Mouse (Mus musculus) adipocyte (in vitro differentiated cells): Measurements from ENCODE around the gene 0610009B22Rik.
"Not testable (repeated sequence)": the region's sequence is repeated elsewhere in the genome, so short reads cannot be mapped to it uniquely, and the experiment has no call there.

Experiments used
- DNase-seq: peaks from one replicate; pipeline ENCODE4 v3.0.0-alpha.2; 2016; ENCODE audit warnings: low spot score

Gene 0610009B22Rik

GRCm38 (mm10) chr11:51688330-51689328 lies at the start of gene 0610009B22Rik:
Gene 0610009B22Rik, minus strand, starts transcription at chr11:51688874.
- peak; percentile 100 for DNase-seq

DNA sequence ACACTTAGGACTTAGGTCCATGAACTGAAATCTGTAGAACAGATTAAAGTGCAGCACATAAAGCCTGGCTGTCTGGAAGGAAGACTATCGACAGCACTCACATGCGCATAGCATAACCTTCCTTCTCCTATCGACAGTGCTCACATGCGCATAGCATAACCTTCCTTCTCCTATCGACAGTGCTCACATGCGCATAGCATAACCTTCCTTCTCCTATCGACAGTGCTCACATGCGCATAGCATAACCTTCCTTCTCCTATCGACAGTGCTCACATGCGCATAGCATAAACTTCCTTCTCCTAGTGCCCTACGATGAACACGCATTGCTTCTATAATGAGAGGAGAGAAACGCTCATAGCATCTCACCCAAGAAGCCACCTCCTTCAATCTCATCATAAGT lies 45.5 kb upstream of the 0610009B22Rik start:
- DNase-seq = not testable (repeated sequence)

- no peak for DNase-seq
Measured at GRCm38 (mm10) chr11:51732883-51733282, 44.2 kb upstream of the 0610009B22Rik start.

DNA sequence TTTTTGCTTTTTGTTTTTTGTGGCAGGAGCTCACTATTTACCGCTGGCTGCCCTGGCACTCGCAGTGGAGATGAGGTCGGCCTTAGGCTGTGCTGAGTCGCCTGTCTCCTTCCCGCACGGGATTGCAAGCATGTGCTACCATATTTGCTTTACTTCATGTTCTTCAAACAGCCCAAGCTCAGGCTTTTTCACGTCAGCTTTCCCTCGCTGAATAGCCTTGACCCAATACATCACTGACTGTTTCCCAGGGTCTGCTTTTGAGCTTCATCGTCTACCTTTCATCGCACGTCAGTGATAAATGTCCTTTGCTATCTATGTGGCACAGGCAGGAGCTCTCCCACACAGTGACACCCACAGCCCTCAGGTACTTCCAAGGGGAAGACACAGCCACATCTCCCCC lies 32.4 kb upstream of the 0610009B22Rik start:
- DNase-seq = no peak

GRCm38 (mm10) chr11:51707080-51707479 lies 18.4 kb upstream of the 0610009B22Rik start:
- DNase-seq = no peak

DNA sequence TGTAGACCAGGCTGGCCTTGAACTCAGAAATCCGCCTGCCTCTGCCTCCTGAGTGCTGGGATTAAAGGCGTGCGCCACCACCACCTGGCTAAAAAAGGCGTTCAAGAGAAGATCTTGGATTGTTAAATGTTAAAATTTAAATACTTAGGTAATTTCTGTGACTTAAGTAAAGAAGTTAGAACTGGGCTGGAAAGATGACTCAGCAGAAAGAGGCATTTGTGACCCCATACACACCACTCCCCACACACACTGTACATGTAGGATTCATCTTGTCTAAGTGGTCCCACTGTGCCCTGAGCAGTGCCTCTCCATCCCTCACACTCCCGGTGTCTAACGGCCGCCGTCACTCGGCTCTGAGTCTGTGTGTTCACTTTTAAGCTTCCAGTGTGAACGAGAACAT lies 17.8 kb upstream of the 0610009B22Rik start:
- DNase-seq = no peak

DNA sequence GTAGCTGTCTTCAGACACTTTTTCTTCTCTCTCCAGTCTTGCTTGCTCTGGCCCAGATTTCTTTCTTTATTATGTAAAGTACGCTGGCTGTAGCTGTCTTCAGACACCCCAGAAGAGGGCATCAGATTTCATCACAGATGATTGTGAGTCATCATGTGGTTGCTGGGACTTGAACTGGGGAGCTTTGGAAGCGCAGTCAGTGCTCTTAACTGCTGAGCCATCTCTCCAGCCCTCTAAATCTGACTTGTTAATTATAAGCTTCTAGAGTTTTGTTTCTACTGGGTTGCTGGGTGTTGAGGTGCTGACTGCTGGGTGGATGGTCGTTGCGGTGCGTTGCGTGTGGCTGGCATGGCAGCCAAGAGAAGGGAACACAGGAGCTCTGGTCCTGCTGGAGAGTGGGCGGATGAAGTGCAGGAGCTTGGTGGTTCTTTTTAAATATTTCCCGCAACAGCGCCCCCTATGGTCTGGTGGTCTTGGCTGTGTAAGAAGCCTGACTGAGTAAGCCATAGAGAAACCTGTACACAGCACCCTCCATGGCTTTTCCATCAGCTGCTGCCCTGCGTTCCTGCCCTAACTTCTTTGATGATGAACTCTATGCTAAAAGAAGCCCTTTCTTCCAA lies 14.8 kb upstream of the 0610009B22Rik start:
- DNase-seq = no peak

DNA sequence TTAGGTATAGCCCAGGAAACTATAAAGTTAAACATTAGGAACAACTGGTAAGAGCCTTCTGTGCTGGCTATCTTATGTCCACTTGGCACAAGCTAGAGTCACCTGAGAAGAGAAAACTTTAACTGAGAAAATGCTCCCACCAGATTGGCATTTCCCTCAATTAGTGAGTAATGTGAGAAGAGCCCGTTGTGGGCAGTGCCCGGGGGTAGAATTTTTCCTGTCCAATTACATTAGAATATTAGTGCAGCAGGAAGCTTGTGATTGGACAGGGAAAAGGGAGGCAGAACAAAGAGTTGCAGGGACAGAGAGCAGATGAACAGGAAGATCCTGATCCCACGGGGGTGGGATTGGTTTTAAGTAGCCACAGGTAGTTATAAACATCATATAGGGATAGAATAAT lies 14.2 kb upstream of the 0610009B22Rik start:
- no peak for DNase-seq

- DNase-seq = no peak
Measured at GRCm38 (mm10) chr11:51694984-51695383, 6.3 kb upstream of the 0610009B22Rik start.

DNA sequence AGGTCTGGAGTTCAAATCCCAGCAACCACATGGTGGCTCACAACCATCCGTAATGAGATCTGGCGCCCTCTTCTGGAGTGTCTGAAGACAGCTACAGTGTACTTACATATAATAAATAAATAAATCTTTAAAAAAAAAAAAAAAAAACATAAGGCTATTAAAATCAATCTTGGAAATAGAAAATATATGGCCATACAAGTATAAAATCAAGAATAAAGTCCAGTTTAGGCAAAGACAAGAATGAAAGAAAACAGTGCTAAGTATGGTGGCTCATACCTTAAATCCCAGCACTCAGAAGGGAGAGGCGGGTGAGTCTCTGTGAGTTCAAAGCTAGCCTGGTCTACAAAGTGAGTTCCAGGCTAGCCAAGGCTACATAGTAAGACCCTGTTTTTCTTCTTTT lies 1.9 kb upstream of the 0610009B22Rik start:
- not testable (repeated sequence) for DNase-seq

- DNase-seq = no peak
Measured at GRCm38 (mm10) chr11:51689343-51689742, 669 bp upstream of the 0610009B22Rik start.

DNA sequence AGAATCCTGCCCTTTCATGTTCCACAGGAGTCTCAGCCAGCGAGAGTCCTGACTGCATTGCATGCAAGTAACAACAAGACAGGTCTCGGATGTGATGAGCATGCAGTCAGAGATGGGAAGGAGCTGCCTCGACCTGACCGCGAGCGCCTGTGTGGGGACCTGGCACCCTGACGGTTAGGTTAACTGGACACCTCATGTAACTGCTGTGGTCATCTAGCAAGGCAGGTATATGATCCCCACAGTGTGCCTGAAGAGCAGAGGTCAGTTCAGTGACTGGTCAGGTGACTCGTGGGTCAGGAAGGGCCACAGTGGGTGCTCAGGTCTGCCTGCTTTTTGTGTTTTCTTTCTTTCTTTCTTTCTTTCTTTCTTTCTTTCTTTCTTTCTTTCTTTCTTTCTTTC lies 6.7 kb downstream of the 0610009B22Rik start:
- DNase-seq = no peak

GRCm38 (mm10) chr11:51681324-51681975 lies 7.2 kb downstream of the 0610009B22Rik start:
- peak; percentile 93 for DNase-seq

DNA sequence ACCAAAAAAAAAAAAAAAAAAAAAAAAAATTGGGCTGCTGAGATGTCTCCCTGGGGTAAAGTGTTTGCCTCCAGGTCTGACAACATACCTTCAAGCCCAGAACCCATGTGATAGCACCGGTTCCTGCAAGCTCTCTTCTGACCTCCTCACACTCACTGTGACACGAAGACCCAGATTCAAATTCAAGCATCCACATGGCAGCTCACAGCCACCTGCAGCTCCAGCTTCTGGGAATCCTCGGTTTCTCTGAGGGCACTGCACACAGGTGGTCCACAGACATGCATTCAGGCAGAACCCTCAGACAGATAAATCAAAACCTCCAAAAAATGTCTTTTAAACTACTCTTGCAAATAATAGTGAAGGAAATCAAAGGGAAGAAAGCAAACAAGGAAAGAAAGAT lies 9.2 kb downstream of the 0610009B22Rik start:
- DNase-seq = no peak

- DNase-seq = no peak
Measured at GRCm38 (mm10) chr11:51677737-51678418, 10.8 kb downstream of the 0610009B22Rik start.

DNA sequence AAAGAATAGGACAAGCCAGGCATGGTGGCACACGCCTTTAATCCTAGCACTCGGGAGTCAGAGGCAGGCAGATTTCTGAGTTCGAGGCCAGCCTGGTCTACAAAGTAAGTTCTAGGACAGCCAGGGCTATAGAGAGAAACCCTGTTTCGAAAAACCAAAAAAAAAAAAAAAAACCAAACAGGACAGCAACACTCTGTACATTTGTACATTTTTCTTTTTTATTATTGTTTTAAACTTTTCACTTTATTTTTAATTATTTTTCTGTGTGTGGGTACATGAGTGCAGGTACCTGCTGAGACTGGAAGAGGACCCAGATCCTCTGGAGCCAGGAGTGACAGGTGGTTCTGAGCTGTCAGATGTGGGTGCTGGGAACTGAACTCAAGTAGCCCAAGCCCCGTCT lies 13.3 kb downstream of the 0610009B22Rik start:
- no peak for DNase-seq

DNA sequence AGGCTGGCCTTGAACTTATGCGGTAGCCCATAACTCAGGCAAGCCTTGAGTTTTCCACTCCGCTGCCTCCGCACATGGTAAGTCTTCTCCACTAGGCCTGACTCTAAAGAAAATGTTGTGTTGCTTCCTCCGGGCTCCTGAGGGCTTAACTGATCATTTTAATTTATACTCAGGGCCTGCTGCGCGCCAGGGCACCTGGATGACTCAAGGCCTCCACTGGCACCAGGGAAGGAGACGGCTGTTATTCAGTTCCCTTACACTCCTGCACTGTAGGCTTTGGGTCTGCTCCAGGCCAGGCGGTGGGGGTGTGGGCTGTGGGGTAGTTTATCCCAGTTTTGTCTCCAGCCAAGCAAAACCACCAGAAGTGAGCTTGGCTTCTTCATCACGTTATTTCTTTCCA lies 15.4 kb downstream of the 0610009B22Rik start:
- no peak for DNase-seq

- no peak for DNase-seq
Measured at GRCm38 (mm10) chr11:51671376-51671775, 17.3 kb downstream of the 0610009B22Rik start.

- DNase-seq = no peak
Measured at GRCm38 (mm10) chr11:51670846-51671245, 17.8 kb downstream of the 0610009B22Rik start.

GRCm38 (mm10) chr11:51664747-51665146 lies 23.9 kb downstream of the 0610009B22Rik start:
- DNase-seq = not testable (repeated sequence)

DNA sequence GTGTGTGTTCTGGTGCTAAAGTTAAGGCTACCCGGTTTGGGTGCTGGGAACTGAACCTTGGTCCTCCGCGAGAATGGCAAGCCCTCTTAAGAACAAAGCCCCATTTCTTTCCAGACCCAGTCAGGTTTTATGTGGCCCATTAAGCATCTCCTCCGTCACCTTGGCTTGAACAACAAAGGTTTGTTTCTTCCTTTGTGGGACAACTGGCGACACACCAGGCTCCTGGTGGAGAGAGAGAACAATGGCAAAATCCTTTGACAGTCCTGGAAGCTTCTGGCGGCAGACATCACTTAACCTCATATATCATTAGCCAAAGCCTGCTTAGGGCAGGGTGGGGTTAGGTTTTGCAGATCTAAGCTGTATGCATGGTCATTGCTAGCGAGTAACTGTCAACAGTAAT lies 26.0 kb downstream of the 0610009B22Rik start:
- no peak for DNase-seq

GRCm38 (mm10) chr11:51661867-51662365 lies 26.8 kb downstream of the 0610009B22Rik start:
- no peak for DNase-seq
